Mouse (Mus musculus) limb, embryonic 11.5 days (tissue): ENCODE data around the gene Sec14l4. TPM values are rescaled to one million over a fixed set of nuclear protein-coding genes. Genes with fewer than 3 reads are reported as not detected.
A peak's percentile ranks its signal among the peaks of the same experiment; 100 is the strongest.

ENCODE experiments used
- ATAC-seq: fragments of 200-750 bp; cut with Nextera tagmentation; 2 replicates; pipeline ENCODE4 v1.8.0; 2017; ENCODE audit warnings: low read depth; ENCODE audit not compliant: insufficient number of reproducible peaks, low FRiP score, low TSS enrichment
- DNase-seq: peaks from one replicate; pipeline ENCODE4 v3.0.0-alpha.2; 2015; ENCODE audit warnings: low spot score
- H3K27ac ChIP-seq: fragments of 300-500 bp; sonication (generic); replicated peaks from 2 replicates; pipeline ENCODE4 v1.5.1; 2014; ENCODE audit warnings: low read depth, mild to moderate bottlenecking, low read length
- H3K27me3 ChIP-seq: fragments of 300-500 bp; sonication (generic); 2 replicates; pipeline ENCODE4 v1.6.1; 2014; ENCODE audit warnings: mild to moderate bottlenecking, low read length, mixed read lengths; ENCODE audit not compliant: control insufficient read depth, insufficient read depth
- H3K36me3 ChIP-seq: fragments of 300-500 bp; sonication (generic); 2 replicates; pipeline ENCODE4 v1.6.1; 2014; ENCODE audit warnings: mild to moderate bottlenecking, low read length, moderate library complexity, mixed read lengths; ENCODE audit not compliant: control insufficient read depth, insufficient read depth
- H3K4me1 ChIP-seq: fragments of 300-500 bp; sonication (generic); 2 replicates; pipeline ENCODE4 v1.6.1; 2014; ENCODE audit warnings: low read length, mixed read lengths; ENCODE audit not compliant: control insufficient read depth, insufficient read depth
- H3K4me2 ChIP-seq: fragments of 300-500 bp; sonication (generic); 2 replicates; pipeline ENCODE4 v1.6.1; 2014; ENCODE audit warnings: low read depth, mild to moderate bottlenecking, moderate library complexity; ENCODE audit not compliant: severe bottlenecking
- H3K4me3 ChIP-seq: fragments of 300-500 bp; sonication (generic); 2 replicates; pipeline ENCODE4 v1.5.1; 2014; ENCODE audit warnings: low read depth, low read length
- H3K9ac ChIP-seq: fragments of 300-500 bp; sonication (generic); 2 replicates; pipeline ENCODE4 v1.6.1; 2014; ENCODE audit warnings: mild to moderate bottlenecking, low read length
- H3K9me3 ChIP-seq: fragments of 300-500 bp; sonication (generic); 2 replicates; pipeline ENCODE4 v1.6.1; 2016; ENCODE audit warnings: low read length; ENCODE audit not compliant: control insufficient read depth
- WGBS: fragments of 180-500 bp; shearing (Covaris S2); extraction: QIAGEN DNeasy Blood & Tissue Kit; methylation state at CpG from one replicate; pipeline ENCODE4 v1.1.7; 2014; 5-methylcytosine and 5-hydroxymethylcytosine counted together
- polyA plus RNA-seq: library from polyadenylated mRNA; unstranded; fragments of >200 nt; fragmentation: Nextera tagmentation; extraction: Ambion mirVana; gene quantifications from 2 replicates; pipeline ENCODE4 v1.2.1, GENCODE M21; 2014

Sec14l4 gene
- polyA plus RNA-seq, 1 experiment from 2014 or later: not detected

DNA sequence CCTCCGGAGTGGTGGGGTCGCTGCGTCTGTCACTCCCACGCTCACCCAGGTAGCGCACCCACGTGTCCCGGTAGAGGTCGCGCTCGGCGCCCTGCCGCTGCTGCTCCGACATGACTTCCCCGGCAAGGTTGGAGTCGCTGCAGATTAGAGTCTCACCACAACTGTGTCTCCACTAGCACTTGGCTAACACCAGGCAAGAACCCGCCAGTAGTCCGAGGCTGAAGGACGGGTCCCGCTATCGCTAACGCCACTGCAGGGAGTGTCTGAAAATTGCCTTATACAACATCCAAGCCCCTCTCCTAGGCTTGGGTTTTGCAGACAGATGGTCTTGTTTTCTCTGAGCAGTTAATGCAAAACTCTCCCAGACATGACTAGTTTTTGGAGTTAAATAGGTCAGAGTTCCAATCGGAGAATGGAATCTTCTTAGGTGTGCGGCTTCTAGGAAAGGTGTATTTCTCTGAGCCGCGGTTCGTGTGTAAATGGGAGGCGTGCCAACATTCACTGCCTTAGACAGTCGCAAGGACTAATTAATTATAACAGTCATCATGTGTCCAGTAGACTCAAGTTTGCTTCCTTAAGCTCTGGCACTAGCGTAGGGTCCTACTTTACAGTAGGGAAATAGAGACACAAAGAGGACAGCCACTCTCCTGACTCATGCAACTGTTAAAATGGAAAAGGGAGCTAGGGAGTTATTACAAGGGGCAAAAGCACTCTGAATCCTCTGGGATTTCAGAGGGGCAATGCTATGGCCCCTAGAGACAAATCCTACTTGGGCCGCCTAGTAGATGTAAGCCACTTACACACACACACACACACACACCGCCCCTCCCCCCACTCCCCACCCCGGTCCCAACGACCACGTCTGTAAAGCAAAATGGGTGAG is 64.2 kb downstream of the Sec14l4 start, which contains the start of gene Mtfp1:
TSS of gene Mtfp1 (minus strand) at position 275 of the 883 bp plus-strand sequence.
- WGBS: 8% methylated on average over 34 of the region's 34 CpGs
- DNase-seq: peak; percentile 71
- peak within 1 kb of the TSS; percentile 49 for H3K4me3 ChIP-seq
- peak within 1 kb of the TSS; percentile 72 for H3K4me2 ChIP-seq
- H3K36me3 ChIP-seq: peaks cover 11% of the 10 kb centered on the region
- peak within 1 kb of the TSS; percentile 55 for H3K9ac ChIP-seq
- H3K9me3 ChIP-seq: no peaks in the 10 kb centered on the region
- peaks cover 15% of the 10 kb centered on the region for H3K4me1 ChIP-seq
- no peaks in the 10 kb centered on the region for H3K27me3 ChIP-seq
- peak within 1 kb of the TSS; percentile 67 for H3K27ac ChIP-seq
- no peak for ATAC-seq

DNA sequence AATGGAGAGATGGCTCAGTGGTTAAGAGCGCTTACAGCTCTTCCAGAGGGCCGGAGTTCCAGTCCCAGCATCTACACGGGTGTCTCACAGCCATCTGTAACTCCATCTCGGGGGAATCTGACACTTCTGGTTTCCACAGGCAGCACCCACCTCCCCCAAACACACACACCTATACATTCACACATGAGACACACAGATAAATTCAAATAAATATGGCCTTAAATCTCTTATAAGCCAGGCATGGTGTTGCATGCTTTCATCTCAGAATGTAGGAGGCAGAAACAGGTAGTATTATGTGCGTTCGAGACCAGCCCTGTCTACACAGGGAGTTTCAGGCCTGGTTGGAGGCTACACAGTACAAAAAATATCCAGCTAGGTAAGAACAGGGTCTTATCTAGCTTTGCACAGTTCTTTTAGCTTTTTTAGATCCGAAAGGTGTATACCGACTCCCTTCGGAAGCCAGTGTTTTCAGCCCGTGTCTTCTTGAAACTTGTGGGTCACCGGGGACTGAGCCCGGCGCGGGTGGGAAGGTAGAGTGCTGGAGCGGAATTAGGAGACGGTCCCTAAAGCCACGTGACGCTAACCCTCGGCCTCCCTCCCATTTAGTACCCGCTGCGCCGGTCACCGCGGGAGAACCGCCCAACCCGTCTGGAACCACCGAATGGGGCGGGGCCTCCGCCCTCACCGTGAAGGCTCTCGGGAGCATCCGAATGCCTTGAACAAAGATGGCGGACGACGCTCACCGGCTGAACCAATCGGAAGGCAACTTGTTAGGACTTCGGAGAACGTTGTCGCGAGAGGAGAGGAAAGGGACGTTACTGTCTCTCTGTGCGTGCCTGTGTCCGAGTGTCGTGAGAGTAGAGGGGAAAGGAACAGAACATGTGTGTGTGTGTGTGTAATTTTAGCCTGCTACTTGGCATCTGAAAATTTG is 65.1 kb downstream of the Sec14l4 start:
- peak overlapping the region; percentile 55 for H3K9ac ChIP-seq
- peak overlapping the region; percentile 67 for H3K27ac ChIP-seq
- no peaks in the 10 kb centered on the region for H3K9me3 ChIP-seq
- H3K27me3 ChIP-seq: no peaks in the 10 kb centered on the region
- peaks cover 15% of the 10 kb centered on the region for H3K4me1 ChIP-seq
- peak; percentile 97 for DNase-seq
- 3% methylated on average over 45 of the region's 45 CpGs for WGBS
- peak; percentile 91 for ATAC-seq
- H3K4me2 ChIP-seq: peak overlapping the region; percentile 72
- H3K4me3 ChIP-seq: peak overlapping the region; percentile 49
- peaks cover 5% of the 10 kb centered on the region for H3K36me3 ChIP-seq

DNA sequence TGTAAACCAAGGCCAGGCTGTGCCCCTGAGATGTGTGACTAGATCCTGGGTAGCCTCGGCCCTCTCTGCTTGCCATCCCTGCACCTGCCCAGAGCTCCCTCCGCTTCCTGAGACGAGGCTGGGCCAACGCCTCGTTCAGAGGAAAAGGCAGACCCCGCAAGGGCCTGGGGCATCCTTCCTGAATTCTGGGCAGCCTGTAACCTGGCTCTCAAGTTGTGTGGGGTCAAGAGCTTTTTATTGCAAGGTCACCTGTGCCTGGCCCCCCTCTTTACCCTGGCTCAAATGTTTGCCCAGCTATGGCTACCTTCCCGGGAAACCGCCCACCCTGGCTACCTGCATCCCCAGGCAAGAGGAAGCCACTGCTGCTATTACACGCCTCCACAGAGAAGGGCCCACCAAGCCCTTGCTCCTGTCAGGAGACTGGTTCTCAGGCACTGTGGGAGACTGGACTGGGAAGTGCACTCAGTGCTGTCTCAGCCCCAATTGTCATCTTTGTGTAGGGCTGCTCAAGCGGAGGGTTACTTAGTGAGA is 65.9 kb downstream of the Sec14l4 start:
- peak; percentile 23; the same call in 1 of the 2 replicates for ATAC-seq
- Histone ChIP-seq H3K9ac (peak overlapping the region; percentile 52), H3K9me3 (no peaks in the 10 kb centered on the region), H3K27me3 (no peaks in the 10 kb centered on the region), H3K4me3 (peak overlapping the region; percentile 49), H3K4me1 (peaks cover 15% of the 10 kb centered on the region), H3K27ac (peak overlapping the region; percentile 0; the same call in 1 of the 2 replicates), H3K36me3 (no peaks in the 10 kb centered on the region; the same call in 1 of the 2 replicates), H3K4me2 (peak overlapping the region; percentile 72)
- no peak for DNase-seq
- WGBS: 34% methylated on average over 10 of the region's 10 CpGs

Other genes starting within 250 kb of the Sec14l4 start
- 0.30 and 0.69 TPM in 2 replicates for gene Osbp2, start 167.6 kb upstream of the Sec14l4 start, polyA plus RNA-seq
- 0.33 and 0.47 TPM in 2 replicates for gene 4921536K21Rik, start 136.4 kb upstream of the Sec14l4 start, polyA plus RNA-seq
- gene Dusp18, start 136.2 kb upstream of the Sec14l4 start, polyA plus RNA-seq: 13.7 and 14.5 TPM in 2 replicates
- 1.7 and 2.1 TPM in 2 replicates for gene Slc35e4, start 116.8 kb upstream of the Sec14l4 start, polyA plus RNA-seq
- 24.2 and 28.9 TPM in 2 replicates for gene Tcn2, start 99.3 kb upstream of the Sec14l4 start, polyA plus RNA-seq
- 81.9 and 87.4 TPM in 2 replicates for gene Pes1, start 67.5 kb upstream of the Sec14l4 start, polyA plus RNA-seq
- gene 4930556J24Rik, start 54.7 kb upstream of the Sec14l4 start, polyA plus RNA-seq: not detected in 2 replicates
- 2.6 and 3.2 TPM in 2 replicates for gene Gal3st1, start 47.8 kb upstream of the Sec14l4 start, polyA plus RNA-seq
- not detected in 2 replicates for gene Sec14l3, start 33.4 kb downstream of the Sec14l4 start, polyA plus RNA-seq
- 8.5 and 10.9 TPM in 2 replicates for gene Mtfp1, start 64.0 kb downstream of the Sec14l4 start, polyA plus RNA-seq
- gene Sec14l2, start 92.0 kb downstream of the Sec14l4 start, polyA plus RNA-seq: 1.9 and 2.2 TPM in 2 replicates
- 24.3 and 28.9 TPM in 2 replicates for gene Rnf215, start 103.7 kb downstream of the Sec14l4 start, polyA plus RNA-seq
- gene Ccdc157, start 128.8 kb downstream of the Sec14l4 start, polyA plus RNA-seq: 4.3 and 4.7 TPM in 2 replicates
- gene Sf3a1, start 128.9 kb downstream of the Sec14l4 start, polyA plus RNA-seq: 98.3 and 112 TPM in 2 replicates
- 20.5 and 25.0 TPM in 2 replicates for gene Tbc1d10a, start 155.3 kb downstream of the Sec14l4 start, polyA plus RNA-seq
- gene Castor1, start 186.8 kb downstream of the Sec14l4 start, polyA plus RNA-seq: 1.1 and 1.5 TPM in 2 replicates
- gene Osm, start 205.0 kb downstream of the Sec14l4 start, polyA plus RNA-seq: not detected in 2 replicates
- gene Lif, start 226.1 kb downstream of the Sec14l4 start, polyA plus RNA-seq: 0.04 and 0.05 TPM in 2 replicates